Mouse (Mus musculus): ENCODE results near the gene 1700067K01Rik.
A peak's percentile ranks its signal among the peaks of the same experiment; 100 is the strongest.

DNA sequence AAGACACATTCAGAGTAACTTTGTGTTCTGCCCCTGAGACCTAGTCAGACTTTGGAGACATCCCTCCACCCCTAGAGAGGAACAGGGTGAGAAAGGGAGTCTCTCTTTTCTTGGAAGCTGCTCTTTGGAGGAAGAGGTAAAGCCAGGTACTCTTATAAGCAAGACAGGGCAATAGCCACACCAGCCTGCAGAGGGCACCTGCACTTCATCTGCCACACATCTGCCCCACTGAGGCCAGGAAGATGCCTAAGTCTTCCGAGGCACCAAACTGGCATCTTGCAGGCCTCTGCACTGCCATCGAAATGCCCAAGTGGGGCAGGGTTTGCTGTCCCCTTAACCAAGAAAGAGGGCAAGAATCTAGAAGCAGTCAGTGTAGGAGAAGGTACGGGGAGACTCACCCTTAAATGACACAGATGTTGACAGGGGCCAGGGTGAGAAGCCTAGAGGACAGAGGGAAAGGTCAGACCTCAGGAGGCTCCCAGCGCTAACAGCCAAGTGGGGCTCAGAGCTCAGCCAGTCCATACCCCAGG, 25.1 kb upstream of the 1700067K01Rik start:
- TF ChIP-seq E2F4 (IDR thresholded peaks at IDR 0.05; ENCODE audit: insufficient read depth), result no peak
- peak; percentile 20 for TF ChIP-seq POLR2AphosphoS2 (IDR thresholded peaks at IDR 0.05; ENCODE audit: insufficient read length, low read depth)
- TF ChIP-seq USF1 (IDR thresholded peaks at IDR 0.05; ENCODE audit: low read depth), result no peak
- TF ChIP-seq POLR2A (IDR thresholded peaks at IDR 0.05; ENCODE audit: insufficient read length, low read depth), result no peak
- no peak for TF ChIP-seq SRF (IDR thresholded peaks at IDR 0.05; ENCODE audit: control insufficient read depth, insufficient read length, low read depth)
- TF ChIP-seq MYOG (IDR thresholded peaks at IDR 0.05; ENCODE audit: control insufficient read depth in 1 of 3, insufficient read depth in 1 of 3, insufficient read length in 2 of 3, low read depth in 2 of 3), result no peak
- no peak for TF ChIP-seq MAX (IDR thresholded peaks at IDR 0.05; ENCODE audit: low read depth)
- no peak for TF ChIP-seq TCF12 (IDR thresholded peaks at IDR 0.05; ENCODE audit: insufficient read depth, poor library complexity, severe bottlenecking)
- TF ChIP-seq CEBPB (IDR thresholded peaks at IDR 0.05; ENCODE audit: insufficient read depth, poor library complexity, severe bottlenecking), result no peak
- TF ChIP-seq REST (IDR thresholded peaks at IDR 0.05; ENCODE audit: insufficient read depth, insufficient read length), result no peak
- TF ChIP-seq MYOD1 (IDR thresholded peaks at IDR 0.05; ENCODE audit: control insufficient read depth in 1 of 3, insufficient read length in 2 of 3, low read depth in 2 of 3), result no peak

All from myocyte (in vitro differentiated cells).